Mouse (Mus musculus) yolk sac, embryonic 10.5 days (tissue): ENCODE data around the gene Qsox2.

ENCODE experiments used
- DNase-seq: peaks from one replicate; pipeline ENCODE4 v3.0.0-alpha.2; 2017; ENCODE audit warnings: low spot score

Qsox2 gene

DNA sequence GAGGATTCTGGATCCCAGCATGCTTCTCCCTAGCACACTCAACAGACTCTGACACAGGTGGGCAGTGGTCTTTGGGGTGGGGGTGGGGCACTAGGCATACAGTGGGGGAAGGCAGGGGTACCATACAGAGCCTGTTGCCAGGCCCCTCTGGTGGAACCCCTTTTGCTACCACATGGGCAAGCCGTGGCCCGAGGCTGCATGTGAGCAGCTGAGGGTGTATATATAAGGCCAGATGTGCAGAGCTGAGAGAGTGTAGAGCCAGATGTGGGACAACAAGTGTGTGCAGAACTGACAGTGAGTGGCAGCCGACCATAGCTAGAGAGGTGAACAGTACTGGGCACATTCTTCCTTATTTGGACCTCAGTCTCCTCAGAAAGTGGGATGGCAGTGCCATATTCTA, 70.4 kb downstream of the Qsox2 start:
- DNase-seq = no peak
